Comparison of ENCODE assay signal across 10 mouse cellular contexts in genomic region chr14:72506723-72507420, GRCm38 (mm10). TPM values are rescaled to one million over a fixed set of nuclear protein-coding genes. Genes with fewer than 3 reads are reported as not detected.
DNase-seq lines count a peak whose midpoint lies in the region; ATAC-seq and TF ChIP-seq lines count a peak whose summit lies in the region.
"Had no signal": no experiment of that assay in that cellular context is flagged by ENCODE, and none has a peak within 500 bp of the region (broad histone marks: within the 10 kb centered on the region; RNA-seq: fewer than 3 reads in every experiment).

No protein-coding gene starts in this region.

- peak; percentile 22; the same call in 1 of the 2 replicates for ATAC-seq in megakaryocyte-erythroid progenitor cell, adult 5-6 weeks (replicated peaks; ENCODE audit: low FRiP score, low TSS enrichment, poor library complexity, severe bottlenecking)

- H3K36me3 ChIP-seq in hindbrain, embryonic 10.5 days, result no peaks in the 10 kb centered on the region

- no peaks in the 10 kb centered on the region for H3K9me3 ChIP-seq in hindbrain, embryonic 10.5 days

- no peaks in the 10 kb centered on the region for H3K27me3 ChIP-seq in hindbrain, embryonic 10.5 days (ENCODE audit: insufficient read depth, poor library complexity, severe bottlenecking)
- no peaks in the 10 kb centered on the region for H3K27me3 ChIP-seq in cerebellum, adult 2 months (ENCODE audit: control insufficient read depth, insufficient read depth, low read length)

- peak; percentile 23 for DNase-seq in retina, postnatal 1 day
- DNase-seq in retina, embryonic 14.5 days (ENCODE audit: low spot score), result no peak
- DNase-seq in hindbrain, embryonic 10.5 days (ENCODE audit: low spot score), result no peak
- DNase-seq in thymus, postnatal 10 days (ENCODE audit: low spot score in 2 of 2), result no peak
- no peak for DNase-seq in cerebellum, adult 2 months
- no peak for DNase-seq in urinary bladder, postnatal 4 days (ENCODE audit: low spot score in 2 of 2)
- DNase-seq: lung, postnatal 14 days had no signal

- WGBS in hindbrain, embryonic 10.5 days, result 15% methylated on average over 11 of the region's 11 CpGs
- 27% methylated on average over 11 of the region's 11 CpGs for WGBS in cerebellum, adult 2 months

- no peak for TF ChIP-seq CTCF in cerebellum, adult 2 months (IDR thresholded peaks at IDR 0.05; ENCODE audit: borderline replicate concordance, insufficient read depth, low read depth, low read length)

- peaks cover 13% of the 10 kb centered on the region for H3K4me1 ChIP-seq in hindbrain, embryonic 10.5 days (replicated peaks)
- no peaks in the 10 kb centered on the region for H3K4me1 ChIP-seq in cerebellum, adult 2 months (ENCODE audit: control insufficient read depth, insufficient read depth, low read length)

- H3K4me3 ChIP-seq in hindbrain, embryonic 10.5 days, result peak overlapping the region; percentile 49
- H3K4me3 ChIP-seq in cerebellum, adult 2 months (replicated peaks; ENCODE audit: insufficient read depth, low read depth, low read length), result no peak overlapping the region
- H3K4me3 ChIP-seq: erythroblast, embryonic 14.5 days had no signal

- no peak for TF ChIP-seq POLR2A in cerebellum, adult 2 months (IDR thresholded peaks at IDR 0.05; ENCODE audit: borderline replicate concordance, insufficient read depth, low read length)

- peak overlapping the region; percentile 50 for H3K27ac ChIP-seq in hindbrain, embryonic 10.5 days
- no peak overlapping the region for H3K27ac ChIP-seq in cerebellum, adult 2 months (ENCODE audit: insufficient read depth, low read length)

RNA-seq across cellular contexts. Expression of gene Gm9195, which starts 15.2 kb away (rescaled TPM):
- polyA plus RNA-seq in hindbrain, embryonic 10.5 days (2016; fragmentation: Nextera tagmentation; extraction: Ambion mirVana), result not detected in 2 replicates
- total RNA-seq in megakaryocyte-erythroid progenitor cell, adult 5-6 weeks (2014; fragmentation: Nextera tagmentation), result not detected in 2 replicates
- total RNA-seq in megakaryocyte-erythroid progenitor cell, adult 5-6 weeks (2017), result not detected in 2 replicates
- not detected in 2 replicates for polyA plus RNA-seq in cerebellum, adult 2 months (2012; rRNA removed)
- polyA plus RNA-seq: erythroblast, embryonic 14.5 days; spleen, adult 2 months had no signal
